Mouse (Mus musculus): Measurements from ENCODE around the gene Atrnl1. TPM values are rescaled to one million over a fixed set of nuclear protein-coding genes. Genes with fewer than 3 reads are reported as not detected.

Atrnl1 gene
- polyA plus RNA-seq, 1 experiment from 2014 or later, result 0.55 TPM

- Histone ChIP-seq H3K27ac (replicated peaks) (no peak overlapping the region), H3K9me3 (replicated peaks) (no peaks in the 10 kb centered on the region)
Observed at GRCm38 (mm10) chr19:58064116-58065000, 453.5 kb downstream of the Atrnl1 start.

GRCm38 (mm10) chr19:58065001-58065314 is 454.1 kb downstream of the Atrnl1 start:
- WGBS (ENCODE audit: insufficient replicate concordance), result 40% methylated on average over 5 of the region's 5 CpGs
- Histone ChIP-seq H3K9me3 (replicated peaks) (no peaks in the 10 kb centered on the region), H3K4me2 (no peak overlapping the region), H3K4me1 (replicated peaks) (no peaks in the 10 kb centered on the region; the same call in 1 of the 2 replicates), H3K4me3 (replicated peaks) (no peak overlapping the region), H3K9ac (no peak overlapping the region), H3K27me3 (no peaks in the 10 kb centered on the region), H3K27ac (replicated peaks) (no peak overlapping the region), H3K36me3 (replicated peaks) (no peaks in the 10 kb centered on the region)
- no peak for ATAC-seq (ENCODE audit: insufficient read depth)

More at GRCm38 (mm10) chr19:58064116-58065000, 453.5 kb downstream of the Atrnl1 start:
- H3K4me2 ChIP-seq, result no peak overlapping the region; the same call in 1 of the 2 replicates
- no peak overlapping the region for H3K4me3 ChIP-seq (replicated peaks)
- no peaks in the 10 kb centered on the region for H3K27me3 ChIP-seq
- WGBS (ENCODE audit: insufficient replicate concordance), result 17% methylated on average over 16 of the region's 16 CpGs
- 0 out of 2 replicates have a peak, but pooled peaks have one; percentile 25 for ATAC-seq (ENCODE audit: insufficient read depth)
- no peaks in the 10 kb centered on the region for H3K36me3 ChIP-seq (replicated peaks)
- no peak overlapping the region for H3K9ac ChIP-seq
- H3K4me1 ChIP-seq (replicated peaks), result no peaks in the 10 kb centered on the region; the same call in 1 of the 2 replicates

GRCm38 (mm10) chr19:58065514-58065913 is 454.7 kb downstream of the Atrnl1 start:
- no peaks in the 10 kb centered on the region; the same call in 1 of the 2 replicates for H3K4me1 ChIP-seq (replicated peaks)
- no peaks in the 10 kb centered on the region for H3K9me3 ChIP-seq (replicated peaks)
- H3K27ac ChIP-seq (replicated peaks), result no peak overlapping the region
- ATAC-seq (ENCODE audit: insufficient read depth), result no peak
- H3K4me2 ChIP-seq, result no peak overlapping the region
- no peak overlapping the region for H3K9ac ChIP-seq
- H3K27me3 ChIP-seq, result no peaks in the 10 kb centered on the region
- H3K4me3 ChIP-seq (replicated peaks), result no peak overlapping the region
- no peaks in the 10 kb centered on the region for H3K36me3 ChIP-seq (replicated peaks)
- WGBS (ENCODE audit: insufficient replicate concordance), result 41% methylated on average over 2 of the region's 2 CpGs

- Histone ChIP-seq H3K9me3 (replicated peaks) (no peaks in the 10 kb centered on the region), H3K27ac (replicated peaks) (no peak overlapping the region), H3K36me3 (replicated peaks) (no peaks in the 10 kb centered on the region), H3K9ac (no peak overlapping the region), H3K27me3 (no peaks in the 10 kb centered on the region), H3K4me1 (replicated peaks) (no peaks in the 10 kb centered on the region; the same call in 1 of the 2 replicates), H3K4me3 (replicated peaks) (no peak overlapping the region), H3K4me2 (no peak overlapping the region)
- 48% methylated on average over 2 of the region's 2 CpGs for WGBS (ENCODE audit: insufficient replicate concordance)
- ATAC-seq (ENCODE audit: insufficient read depth), result peak; percentile 23; the same call in 1 of the 2 replicates
Observed at GRCm38 (mm10) chr19:58068114-58068513, 457.3 kb downstream of the Atrnl1 start.

- ATAC-seq (ENCODE audit: insufficient read depth), result no peak
- H3K4me2 ChIP-seq, result no peak overlapping the region
- no peak overlapping the region for H3K4me3 ChIP-seq (replicated peaks)
- no peaks in the 10 kb centered on the region for H3K9me3 ChIP-seq (replicated peaks)
- no peaks in the 10 kb centered on the region for H3K36me3 ChIP-seq (replicated peaks)
- WGBS (ENCODE audit: insufficient replicate concordance), result 61% methylated on average over 2 of the region's 2 CpGs
- H3K27me3 ChIP-seq, result no peaks in the 10 kb centered on the region
- H3K27ac ChIP-seq (replicated peaks), result no peak overlapping the region
- H3K9ac ChIP-seq, result no peak overlapping the region
- H3K4me1 ChIP-seq (replicated peaks), result no peaks in the 10 kb centered on the region; the same call in 1 of the 2 replicates
Observed at GRCm38 (mm10) chr19:58068958-58069357, 458.1 kb downstream of the Atrnl1 start.

- peaks cover 5% of the 10 kb centered on the region; the same call in 1 of the 2 replicates for H3K4me1 ChIP-seq (replicated peaks)
- H3K27me3 ChIP-seq, result no peaks in the 10 kb centered on the region
- no peaks in the 10 kb centered on the region for H3K36me3 ChIP-seq (replicated peaks)
- H3K27ac ChIP-seq (replicated peaks), result no peak overlapping the region
- H3K4me3 ChIP-seq (replicated peaks), result no peak overlapping the region
- WGBS (ENCODE audit: insufficient replicate concordance), result 56% methylated on average over 5 of the region's 5 CpGs
- no peak overlapping the region for H3K4me2 ChIP-seq
- H3K9ac ChIP-seq, result no peak overlapping the region
- no peak for ATAC-seq (ENCODE audit: insufficient read depth)
- no peaks in the 10 kb centered on the region for H3K9me3 ChIP-seq (replicated peaks)
Observed at GRCm38 (mm10) chr19:58072404-58072803, 461.6 kb downstream of the Atrnl1 start.

GRCm38 (mm10) chr19:58072846-58073245 is 462.0 kb downstream of the Atrnl1 start:
- Histone ChIP-seq H3K27ac (replicated peaks) (no peak overlapping the region), H3K4me2 (no peak overlapping the region), H3K4me1 (replicated peaks) (peaks cover 5% of the 10 kb centered on the region; the same call in 1 of the 2 replicates), H3K4me3 (replicated peaks) (no peak overlapping the region), H3K27me3 (no peaks in the 10 kb centered on the region), H3K9me3 (replicated peaks) (no peaks in the 10 kb centered on the region), H3K36me3 (replicated peaks) (no peaks in the 10 kb centered on the region), H3K9ac (no peak overlapping the region)
- no peak for ATAC-seq (ENCODE audit: insufficient read depth)
- WGBS (ENCODE audit: insufficient replicate concordance), result 51% methylated on average over 9 of the region's 9 CpGs

GRCm38 (mm10) chr19:58075252-58075651 is 464.4 kb downstream of the Atrnl1 start:
- no peaks in the 10 kb centered on the region for H3K27me3 ChIP-seq
- no peak overlapping the region for H3K4me2 ChIP-seq
- no peak overlapping the region for H3K9ac ChIP-seq
- ATAC-seq (ENCODE audit: insufficient read depth), result no peak
- peaks cover 5% of the 10 kb centered on the region; the same call in 1 of the 2 replicates for H3K4me1 ChIP-seq (replicated peaks)
- no peak overlapping the region for H3K4me3 ChIP-seq (replicated peaks)
- WGBS (ENCODE audit: insufficient replicate concordance), result 53% methylated on average over 6 of the region's 6 CpGs
- H3K36me3 ChIP-seq (replicated peaks), result no peaks in the 10 kb centered on the region
- no peak overlapping the region for H3K27ac ChIP-seq (replicated peaks)
- H3K9me3 ChIP-seq (replicated peaks), result no peaks in the 10 kb centered on the region

GRCm38 (mm10) chr19:58076961-58077371 is 466.1 kb downstream of the Atrnl1 start:
- H3K9ac ChIP-seq, result no peak overlapping the region
- H3K9me3 ChIP-seq (replicated peaks), result no peaks in the 10 kb centered on the region
- ATAC-seq (ENCODE audit: insufficient read depth), result no peak
- H3K27ac ChIP-seq (replicated peaks), result no peak overlapping the region
- WGBS (ENCODE audit: insufficient replicate concordance), result 78% methylated on average over 14 of the region's 14 CpGs
- no peak overlapping the region for H3K4me3 ChIP-seq (replicated peaks)
- peaks cover 5% of the 10 kb centered on the region; the same call in 1 of the 2 replicates for H3K4me1 ChIP-seq (replicated peaks)
- H3K36me3 ChIP-seq (replicated peaks), result no peaks in the 10 kb centered on the region
- no peak overlapping the region for H3K4me2 ChIP-seq
- no peaks in the 10 kb centered on the region for H3K27me3 ChIP-seq

- whole genome bisulfite sequencing (ENCODE audit: insufficient replicate concordance), result 74% methylated on average over 10 of the region's 10 CpGs
- H3K9me3 ChIP-seq (replicated peaks), result no peaks in the 10 kb centered on the region
- peaks cover 5% of the 10 kb centered on the region; the same call in 1 of the 2 replicates for H3K4me1 ChIP-seq (replicated peaks)
- no peak overlapping the region for H3K9ac ChIP-seq
- H3K27ac ChIP-seq (replicated peaks), result no peak overlapping the region
- no peaks in the 10 kb centered on the region for H3K36me3 ChIP-seq (replicated peaks)
- H3K4me2 ChIP-seq, result no peak overlapping the region
- no peaks in the 10 kb centered on the region for H3K27me3 ChIP-seq
- no peak for ATAC-seq (ENCODE audit: insufficient read depth)
- H3K4me3 ChIP-seq (replicated peaks), result no peak overlapping the region
Observed at GRCm38 (mm10) chr19:58077529-58078070, 466.8 kb downstream of the Atrnl1 start.

GRCm38 (mm10) chr19:58080168-58080567 is 469.3 kb downstream of the Atrnl1 start:
- H3K4me3 ChIP-seq (replicated peaks), result no peak overlapping the region
- 77% methylated on average over 6 of the region's 6 CpGs for WGBS (ENCODE audit: insufficient replicate concordance)
- no peak overlapping the region for H3K4me2 ChIP-seq
- H3K36me3 ChIP-seq (replicated peaks), result no peaks in the 10 kb centered on the region
- no peak overlapping the region for H3K9ac ChIP-seq
- ATAC-seq (ENCODE audit: insufficient read depth), result no peak
- H3K27ac ChIP-seq (replicated peaks), result no peak overlapping the region
- no peaks in the 10 kb centered on the region for H3K27me3 ChIP-seq
- no peaks in the 10 kb centered on the region for H3K9me3 ChIP-seq (replicated peaks)
- 0 out of 2 replicates have a peak, but pooled peaks cover under 1% of the 10 kb centered on the region for H3K4me1 ChIP-seq (replicated peaks)
